In genomic region chr7:98236686-98237359, GRCm38 (mm10) we compare ENCODE assay signal across 10 mouse cellular contexts. TPM values are rescaled to one million over a fixed set of nuclear protein-coding genes. Genes with fewer than 3 reads are reported as not detected.
DNase-seq lines count a peak whose midpoint lies in the region; ATAC-seq lines count a peak whose summit lies in the region.
"Had no signal": no experiment of that assay in that cellular context is flagged by ENCODE, and none has a peak within 500 bp of the region (broad histone marks: within the 10 kb centered on the region; RNA-seq: fewer than 3 reads in every experiment).

No protein-coding gene starts in this region.

- H3K4me1 ChIP-seq in lung, embryonic 16.5 days (replicated peaks; ENCODE audit: control insufficient read depth, insufficient read depth, low read length): no peaks in the 10 kb centered on the region
- no peaks in the 10 kb centered on the region for H3K4me1 ChIP-seq in midbrain, embryonic 13.5 days (replicated peaks)
- no peaks in the 10 kb centered on the region for H3K4me1 ChIP-seq in kidney, embryonic 14.5 days (ENCODE audit: control insufficient read depth, insufficient read depth, low read length)

- H3K9ac ChIP-seq in lung, embryonic 16.5 days (ENCODE audit: low read length): no peak overlapping the region
- H3K9ac ChIP-seq in midbrain, embryonic 13.5 days (replicated peaks): no peak overlapping the region
- H3K9ac ChIP-seq in kidney, embryonic 14.5 days (ENCODE audit: low read depth, low read length): no peak overlapping the region

- peak; percentile 28; the same call in 1 of the 2 replicates for ATAC-seq in lung, embryonic 16.5 days (ENCODE audit: low read depth)
- ATAC-seq in frontal cortex, adult (ENCODE audit: low TSS enrichment): peak; percentile 41; the same call in 1 of the 2 replicates
- no peak for ATAC-seq in midbrain, embryonic 13.5 days
- no peak for ATAC-seq in kidney, embryonic 14.5 days (ENCODE audit: low FRiP score, low TSS enrichment)

- WGBS in lung, embryonic 16.5 days: 59% methylated on average over 3 of the region's 3 CpGs
- WGBS in midbrain, embryonic 13.5 days: 90% methylated on average over 3 of the region's 3 CpGs
- 88% methylated on average over 3 of the region's 3 CpGs for WGBS in kidney, embryonic 14.5 days

- no peak overlapping the region for H3K4me2 ChIP-seq in lung, embryonic 16.5 days (ENCODE audit: low read depth, low read length)
- H3K4me2 ChIP-seq in midbrain, embryonic 13.5 days (replicated peaks): no peak overlapping the region
- no peak overlapping the region for H3K4me2 ChIP-seq in kidney, embryonic 14.5 days (replicated peaks; ENCODE audit: low read depth, low read length)

- no peaks in the 10 kb centered on the region for H3K27me3 ChIP-seq in lung, embryonic 16.5 days (ENCODE audit: control insufficient read depth, insufficient read depth, low read depth, low read length)
- no peaks in the 10 kb centered on the region for H3K27me3 ChIP-seq in midbrain, embryonic 13.5 days
- H3K27me3 ChIP-seq in kidney, embryonic 14.5 days (ENCODE audit: control insufficient read depth, insufficient read depth, low read length): no peaks in the 10 kb centered on the region

- H3K9me3 ChIP-seq in lung, embryonic 16.5 days (ENCODE audit: control insufficient read depth, low read length): no peaks in the 10 kb centered on the region
- H3K9me3 ChIP-seq in midbrain, embryonic 13.5 days: no peaks in the 10 kb centered on the region
- no peaks in the 10 kb centered on the region for H3K9me3 ChIP-seq in kidney, embryonic 14.5 days (ENCODE audit: control insufficient read depth, low read length)

- no peak for DNase-seq in lung, postnatal 25 days (ENCODE audit: low spot score)
- peak; percentile 34 to 67 for DNase-seq in layer of hippocampus, adult 8-10 months (ENCODE audit: low spot score in 2 of 2)
- DNase-seq in right cerebral cortex, postnatal 36 days (ENCODE audit: low spot score in 2 of 2): peak; percentile 10 to 22
- no peak for DNase-seq in kidney, postnatal 14 days
- DNase-seq: liver; thymus, postnatal 36 days had no signal

- H3K4me3 ChIP-seq in lung, embryonic 16.5 days (ENCODE audit: low read length): no peak overlapping the region
- no peak overlapping the region for H3K4me3 ChIP-seq in midbrain, embryonic 13.5 days (replicated peaks)
- no peak overlapping the region for H3K4me3 ChIP-seq in kidney, embryonic 14.5 days (ENCODE audit: low read length)

- H3K36me3 ChIP-seq in lung, embryonic 16.5 days (ENCODE audit: control insufficient read depth, insufficient read depth, low read length): no peaks in the 10 kb centered on the region
- no peaks in the 10 kb centered on the region for H3K36me3 ChIP-seq in midbrain, embryonic 13.5 days
- H3K36me3 ChIP-seq in kidney, embryonic 14.5 days (ENCODE audit: control insufficient read depth, insufficient read depth, low read length): no peaks in the 10 kb centered on the region

- H3K27ac ChIP-seq in lung, embryonic 16.5 days (ENCODE audit: low read length): no peak overlapping the region
- no peak overlapping the region for H3K27ac ChIP-seq in midbrain, embryonic 13.5 days
- no peak overlapping the region for H3K27ac ChIP-seq in kidney, embryonic 14.5 days (ENCODE audit: low read depth, low read length)

RNA-seq across cellular contexts. Expression of gene B3gnt6, which starts 37.5 kb away (rescaled TPM):
- 0.13 and 0.36 TPM in 2 replicates for polyA plus RNA-seq in lung, embryonic 16.5 days (2015; fragmentation: Nextera tagmentation; extraction: Ambion mirVana)
- under 1 TPM; 0.24 to 0.45 (median 0.29) TPM for total RNA-seq in layer of hippocampus, adult 8-10 months (2022)
- 0.07 and 0.10 TPM in 2 replicates for polyA plus RNA-seq in midbrain, embryonic 13.5 days (2015; fragmentation: Nextera tagmentation; extraction: Ambion mirVana)
- 0.15 TPM in 1 of 2 replicates, not detected in the other for polyA plus RNA-seq in kidney, embryonic 14.5 days (2014; fragmentation: Nextera tagmentation; extraction: Ambion mirVana)

RNA-seq across cellular contexts. Expression of gene Capn5, which starts 58.7 kb away (rescaled TPM):
- 9.6 and 10.1 TPM in 2 replicates for polyA plus RNA-seq in lung, embryonic 16.5 days (2015; fragmentation: Nextera tagmentation; extraction: Ambion mirVana)
- 10 to 100 TPM; 37.9 to 46.5 (median 40.4) TPM for total RNA-seq in layer of hippocampus, adult 8-10 months (2022)
- polyA plus RNA-seq in midbrain, embryonic 13.5 days (2015; fragmentation: Nextera tagmentation; extraction: Ambion mirVana): 10.1 and 10.8 TPM in 2 replicates
- polyA plus RNA-seq in kidney, embryonic 14.5 days (2014; fragmentation: Nextera tagmentation; extraction: Ambion mirVana): 4.8 and 10.4 TPM in 2 replicates

Comparison
In these comparisons a context has a peak if more than half of its experiments do, and no peak if none do; other contexts are left out.
1. ATAC-seq: peak in lung, embryonic 16.5 days (single experiment) and frontal cortex, adult (single experiment); none in midbrain, embryonic 13.5 days (single experiment) and kidney, embryonic 14.5 days (single experiment).
2. DNase-seq: peak in layer of hippocampus, adult 8-10 months (2 of 2) and right cerebral cortex, postnatal 36 days (2 of 2); none in lung, postnatal 25 days (single experiment) and kidney, postnatal 14 days (single experiment).